Mouse (Mus musculus) forebrain, embryonic 11.5 days (tissue): Measurements from ENCODE around the gene Syne3. TPM values are rescaled to one million over a fixed set of nuclear protein-coding genes. Genes with fewer than 3 reads are reported as not detected.

Experiments
- ATAC-seq: fragments of 200-750 bp; cut with Nextera tagmentation; replicated peaks from 2 replicates; pipeline ENCODE4 v1.8.0; 2017; ENCODE audit warnings: moderate TSS enrichment; ENCODE audit not compliant: low FRiP score
- DNase-seq: peaks from one replicate; pipeline ENCODE4 v3.0.0-alpha.2; 2017; ENCODE audit warnings: low spot score
- H3K27ac ChIP-seq: fragments of 300-500 bp; sonication (generic); 2 replicates; pipeline ENCODE4 v1.5.1; 2014; ENCODE audit warnings: low read depth, low read length
- H3K27me3 ChIP-seq: fragments of 300-500 bp; sonication (generic); 2 replicates; pipeline ENCODE4 v1.6.1; 2014; ENCODE audit warnings: mild to moderate bottlenecking, low read length, mixed read lengths; ENCODE audit not compliant: control insufficient read depth, insufficient read depth
- H3K36me3 ChIP-seq: fragments of 300-500 bp; sonication (generic); 2 replicates; pipeline ENCODE4 v1.6.1; 2014; ENCODE audit warnings: mild to moderate bottlenecking, low read length, moderate library complexity, mixed read lengths; ENCODE audit not compliant: control insufficient read depth, insufficient read depth
- H3K4me1 ChIP-seq: fragments of 300-500 bp; sonication (generic); replicated peaks from 2 replicates; pipeline ENCODE4 v1.6.1; 2014; ENCODE audit warnings: low read length, mixed read lengths; ENCODE audit not compliant: control insufficient read depth, insufficient read depth
- H3K4me2 ChIP-seq: fragments of 300-500 bp; sonication (generic); 2 replicates; pipeline ENCODE4 v1.6.1; 2014; ENCODE audit warnings: low read depth, mild to moderate bottlenecking, low read length, moderate library complexity, mixed read lengths; ENCODE audit not compliant: severe bottlenecking
- H3K4me3 ChIP-seq: fragments of 300-500 bp; sonication (generic); 2 replicates; pipeline ENCODE4 v1.5.1; 2014; ENCODE audit warnings: low read depth, low read length
- H3K9ac ChIP-seq: fragments of 300-500 bp; sonication (generic); 2 replicates; pipeline ENCODE4 v1.6.1; 2014; ENCODE audit warnings: low read length
- H3K9me3 ChIP-seq: fragments of 300-500 bp; sonication (generic); 2 replicates; pipeline ENCODE4 v1.6.1; 2016; ENCODE audit warnings: low read length, mixed read lengths; ENCODE audit not compliant: control insufficient read depth
- WGBS: fragments of 180-500 bp; shearing (Covaris S2); extraction: QIAGEN DNeasy Blood & Tissue Kit; methylation state at CpG from one replicate; pipeline ENCODE4 v1.1.7; 2014; 5-methylcytosine and 5-hydroxymethylcytosine counted together
- polyA plus RNA-seq: library from polyadenylated mRNA; unstranded; fragments of >200 nt; fragmentation: Nextera tagmentation; extraction: Ambion mirVana; gene quantifications from 2 replicates; pipeline ENCODE4 v1.2.1, GENCODE M21; 2014

The Syne3 gene
- polyA plus RNA-seq, 1 experiment from 2014 or later: 0.20 TPM

GRCm38 (mm10) chr12:104978420-104978819 is 31.2 kb downstream of the Syne3 start:
- Histone ChIP-seq H3K27me3 (no peaks in the 10 kb centered on the region), H3K36me3 (no peaks in the 10 kb centered on the region), H3K4me2 (no peak overlapping the region; the same call in 1 of the 2 replicates), H3K27ac (peak overlapping the region; percentile 32; the same call in 1 of the 2 replicates), H3K9ac (no peak overlapping the region), H3K9me3 (peaks cover 3% of the 10 kb centered on the region; the same call in 1 of the 2 replicates), H3K4me1 (peaks cover 2% of the 10 kb centered on the region; the same call in 1 of the 2 replicates), H3K4me3 (no peak overlapping the region)
- DNase-seq (peak; percentile 77), ATAC-seq (peak; percentile 83)
- 7% methylated on average over 9 of the region's 9 CpGs for WGBS

- DNase-seq: no peak
- Histone ChIP-seq H3K36me3 (no peaks in the 10 kb centered on the region), H3K27me3 (no peaks in the 10 kb centered on the region), H3K9ac (no peak overlapping the region), H3K4me1 (peaks cover 2% of the 10 kb centered on the region; the same call in 1 of the 2 replicates), H3K9me3 (peaks cover 3% of the 10 kb centered on the region; the same call in 1 of the 2 replicates), H3K27ac (no peak overlapping the region), H3K4me3 (no peak overlapping the region), H3K4me2 (no peak overlapping the region)
- no peak for ATAC-seq
- WGBS: 92% methylated on average over 7 of the region's 7 CpGs
These were observed 32.7 kb downstream of the Syne3 start for GRCm38 (mm10) chr12:104976903-104977302.

- no peak overlapping the region for H3K4me2 ChIP-seq
- H3K4me3 ChIP-seq: no peak overlapping the region
- H3K9ac ChIP-seq: no peak overlapping the region
- peaks cover 2% of the 10 kb centered on the region; the same call in 1 of the 2 replicates for H3K4me1 ChIP-seq
- WGBS: 24% methylated on average over 8 of the region's 8 CpGs
- no peak for DNase-seq
- no peak for ATAC-seq
- H3K36me3 ChIP-seq: no peaks in the 10 kb centered on the region
- no peaks in the 10 kb centered on the region for H3K27me3 ChIP-seq
- peaks cover 3% of the 10 kb centered on the region; the same call in 1 of the 2 replicates for H3K9me3 ChIP-seq
- H3K27ac ChIP-seq: no peak overlapping the region
These were observed 33.2 kb downstream of the Syne3 start for GRCm38 (mm10) chr12:104976331-104976817.

- Histone ChIP-seq H3K4me2 (no peak overlapping the region), H3K27me3 (no peaks in the 10 kb centered on the region), H3K27ac (no peak overlapping the region), H3K36me3 (no peaks in the 10 kb centered on the region), H3K4me1 (no peaks in the 10 kb centered on the region), H3K9me3 (peaks cover 3% of the 10 kb centered on the region; the same call in 1 of the 2 replicates), H3K4me3 (no peak overlapping the region), H3K9ac (no peak overlapping the region)
- ATAC-seq: no peak
- WGBS: 84% methylated on average over 6 of the region's 6 CpGs
- no peak for DNase-seq
These were observed 36.7 kb downstream of the Syne3 start for GRCm38 (mm10) chr12:104972860-104973259.

- Histone ChIP-seq H3K4me1 (0 out of 2 replicates have a peak, but pooled peaks cover 2% of the 10 kb centered on the region), H3K27ac (no peak overlapping the region), H3K4me2 (no peak overlapping the region), H3K27me3 (no peaks in the 10 kb centered on the region), H3K9ac (no peak overlapping the region), H3K4me3 (no peak overlapping the region), H3K9me3 (no peaks in the 10 kb centered on the region), H3K36me3 (no peaks in the 10 kb centered on the region)
- DNase-seq (no peak), ATAC-seq (no peak)
- WGBS: 91% methylated on average over 4 of the region's 4 CpGs
These were observed 40.0 kb downstream of the Syne3 start for GRCm38 (mm10) chr12:104969618-104970017.

- H3K4me3 ChIP-seq: no peak overlapping the region
- H3K4me2 ChIP-seq: no peak overlapping the region
- DNase-seq (no peak), ATAC-seq (no peak)
- WGBS: 89% methylated on average over 9 of the region's 9 CpGs
- H3K9ac ChIP-seq: no peak overlapping the region
- no peak overlapping the region for H3K27ac ChIP-seq
- 0 out of 2 replicates have a peak, but pooled peaks cover 2% of the 10 kb centered on the region for H3K4me1 ChIP-seq
- H3K9me3 ChIP-seq: no peaks in the 10 kb centered on the region
- H3K36me3 ChIP-seq: no peaks in the 10 kb centered on the region
- H3K27me3 ChIP-seq: no peaks in the 10 kb centered on the region
These were observed 40.4 kb downstream of the Syne3 start for GRCm38 (mm10) chr12:104969177-104969576.

- H3K36me3 ChIP-seq: no peaks in the 10 kb centered on the region
- H3K27me3 ChIP-seq: no peaks in the 10 kb centered on the region; the same call in 1 of the 2 replicates
- H3K9me3 ChIP-seq: no peaks in the 10 kb centered on the region
- H3K4me3 ChIP-seq: no peak overlapping the region
- WGBS: 46% methylated on average over 7 of the region's 7 CpGs
- H3K9ac ChIP-seq: no peak overlapping the region
- peak overlapping the region; percentile 62 for H3K27ac ChIP-seq
- ATAC-seq (peak; percentile 75), DNase-seq (peak; percentile 73)
- H3K4me1 ChIP-seq: 0 out of 2 replicates have a peak, but pooled peaks cover 2% of the 10 kb centered on the region
- H3K4me2 ChIP-seq: no peak overlapping the region
These were observed 44.4 kb downstream of the Syne3 start for GRCm38 (mm10) chr12:104964953-104965911.

- no peak overlapping the region for H3K9ac ChIP-seq
- no peak overlapping the region for H3K4me3 ChIP-seq
- DNase-seq (no peak), ATAC-seq (no peak)
- H3K4me2 ChIP-seq: no peak overlapping the region
- H3K9me3 ChIP-seq: no peaks in the 10 kb centered on the region
- H3K27me3 ChIP-seq: no peaks in the 10 kb centered on the region; the same call in 1 of the 2 replicates
- H3K27ac ChIP-seq: no peak overlapping the region
- H3K36me3 ChIP-seq: no peaks in the 10 kb centered on the region
- H3K4me1 ChIP-seq: 0 out of 2 replicates have a peak, but pooled peaks cover 2% of the 10 kb centered on the region
These were observed 49.2 kb downstream of the Syne3 start for GRCm38 (mm10) chr12:104960421-104960820.
